21 mouse cellular contexts compared by ENCODE assay signal in genomic region chr5:136792541-136792940, GRCm38 (mm10).
DNase-seq lines count a peak whose midpoint lies in the region; ATAC-seq and TF ChIP-seq lines count a peak whose summit lies in the region.
"Had no signal": no experiment of that assay in that cellular context is flagged by ENCODE, and none has a peak within 500 bp of the region (broad histone marks: within the 10 kb centered on the region; RNA-seq: fewer than 3 reads in every experiment).

No protein-coding gene starts in this region.

- no peak for TF ChIP-seq POLR2A in limb, embryonic 14.5 days (IDR thresholded peaks at IDR 0.05; ENCODE audit: borderline replicate concordance, extremely low read depth, insufficient read depth, insufficient read length)

- H3K27ac ChIP-seq in hindbrain, embryonic 12.5 days, result 0 out of 2 replicates have a peak overlapping the region, but pooled peaks have one; percentile 42
- no peak overlapping the region for H3K27ac ChIP-seq in hindbrain, embryonic 13.5 days
- peak overlapping the region; percentile 75 for H3K27ac ChIP-seq in embryonic facial prominence, embryonic 12.5 days
- H3K27ac ChIP-seq in limb, embryonic 10.5 days, result peak overlapping the region; percentile 46; the same call in 1 of the 2 replicates
- H3K27ac ChIP-seq in limb, embryonic 14.5 days (replicated peaks; ENCODE audit: low read depth, low read length), result peak overlapping the region; percentile 78
- H3K27ac ChIP-seq: forebrain, embryonic 13.5 days; heart, adult 2 months; heart, embryonic 15.5 days; hindbrain, embryonic 15.5 days had no signal

- no peak overlapping the region for H3K9ac ChIP-seq in hindbrain, embryonic 12.5 days
- no peak overlapping the region for H3K9ac ChIP-seq in hindbrain, embryonic 13.5 days
- H3K9ac ChIP-seq in embryonic facial prominence, embryonic 12.5 days, result no peak overlapping the region
- H3K9ac ChIP-seq in limb, embryonic 14.5 days (ENCODE audit: low read depth, low read length, severe bottlenecking), result no peak overlapping the region
- H3K9ac ChIP-seq: forebrain, embryonic 13.5 days; heart, embryonic 15.5 days; hindbrain, embryonic 15.5 days had no signal

- no peak for DNase-seq in limb, embryonic 10.5 days (ENCODE audit: low spot score)
- peak; percentile 59 for DNase-seq in limb, embryonic 14.5 days (ENCODE audit: low spot score)
- DNase-seq in urinary bladder, postnatal 36 days (ENCODE audit: low spot score in 2 of 2), result no peak
- DNase-seq in cerebellum, adult 18-20 months, result no peak
- DNase-seq in right cerebral cortex, postnatal 10 days (ENCODE audit: low spot score in 2 of 2), result no peak
- DNase-seq: adrenal gland, postnatal 14 days; cerebellum, adult 2 months; cerebellum, postnatal 10 days; gastrocnemius, postnatal 10 days; heart, adult 2 months; heart, postnatal 14 days had no signal

- H3K27me3 ChIP-seq in hindbrain, embryonic 12.5 days, result no peaks in the 10 kb centered on the region
- no peaks in the 10 kb centered on the region for H3K27me3 ChIP-seq in hindbrain, embryonic 13.5 days
- H3K27me3 ChIP-seq in embryonic facial prominence, embryonic 12.5 days, result no peaks in the 10 kb centered on the region
- no peaks in the 10 kb centered on the region for H3K27me3 ChIP-seq in limb, embryonic 10.5 days (ENCODE audit: low read depth, poor library complexity, severe bottlenecking)
- H3K27me3 ChIP-seq in limb, embryonic 14.5 days (ENCODE audit: control insufficient read depth, insufficient read depth, low read length), result no peaks in the 10 kb centered on the region
- H3K27me3 ChIP-seq: forebrain, embryonic 13.5 days; heart, embryonic 15.5 days; hindbrain, embryonic 15.5 days had no signal

- H3K36me3 ChIP-seq in hindbrain, embryonic 12.5 days, result peaks cover 3% of the 10 kb centered on the region; the same call in 1 of the 2 replicates
- no peaks in the 10 kb centered on the region for H3K36me3 ChIP-seq in hindbrain, embryonic 13.5 days
- peaks cover 19% of the 10 kb centered on the region for H3K36me3 ChIP-seq in embryonic facial prominence, embryonic 12.5 days
- H3K36me3 ChIP-seq in limb, embryonic 10.5 days, result peaks cover 48% of the 10 kb centered on the region
- no peaks in the 10 kb centered on the region for H3K36me3 ChIP-seq in limb, embryonic 14.5 days (ENCODE audit: control insufficient read depth, insufficient read depth, low read length)
- H3K36me3 ChIP-seq: heart, embryonic 15.5 days; hindbrain, embryonic 15.5 days had no signal

- H3K4me2 ChIP-seq in hindbrain, embryonic 12.5 days (replicated peaks), result no peak overlapping the region
- no peak overlapping the region for H3K4me2 ChIP-seq in hindbrain, embryonic 13.5 days
- H3K4me2 ChIP-seq in embryonic facial prominence, embryonic 12.5 days (replicated peaks), result no peak overlapping the region
- 0 out of 2 replicates have a peak overlapping the region, but pooled peaks have one; percentile 6 for H3K4me2 ChIP-seq in limb, embryonic 14.5 days (replicated peaks; ENCODE audit: low read depth, low read length, severe bottlenecking)
- H3K4me2 ChIP-seq: forebrain, embryonic 13.5 days; heart, embryonic 11.5 days; heart, embryonic 15.5 days; hindbrain, embryonic 15.5 days had no signal

- peaks cover 19% of the 10 kb centered on the region for H3K4me1 ChIP-seq in hindbrain, embryonic 12.5 days
- peaks cover 5% of the 10 kb centered on the region; the same call in 1 of the 2 replicates for H3K4me1 ChIP-seq in hindbrain, embryonic 13.5 days (replicated peaks)
- peaks cover 33% of the 10 kb centered on the region for H3K4me1 ChIP-seq in embryonic facial prominence, embryonic 12.5 days
- H3K4me1 ChIP-seq in limb, embryonic 10.5 days, result peaks cover 34% of the 10 kb centered on the region
- H3K4me1 ChIP-seq in limb, embryonic 14.5 days (ENCODE audit: control insufficient read depth, insufficient read depth, low read length), result peaks cover 23% of the 10 kb centered on the region

- WGBS in hindbrain, embryonic 12.5 days, result 68% methylated on average over 10 of the region's 10 CpGs
- WGBS in hindbrain, embryonic 13.5 days, result 78% methylated on average over 10 of the region's 10 CpGs
- WGBS in embryonic facial prominence, embryonic 12.5 days, result 58% methylated on average over 10 of the region's 10 CpGs
- WGBS in limb, embryonic 10.5 days, result 86% methylated on average over 10 of the region's 10 CpGs
- 36% methylated on average over 10 of the region's 10 CpGs for WGBS in limb, embryonic 14.5 days

- ATAC-seq in hindbrain, embryonic 12.5 days (ENCODE audit: low FRiP score), result no peak
- no peak for ATAC-seq in hindbrain, embryonic 13.5 days (ENCODE audit: low FRiP score)
- ATAC-seq in embryonic facial prominence, embryonic 12.5 days (ENCODE audit: insufficient number of reproducible peaks, insufficient read depth, low FRiP score, low TSS enrichment), result no peak
- peak; percentile 50; the same call in 1 of the 2 replicates for ATAC-seq in limb, embryonic 14.5 days (ENCODE audit: low FRiP score, low read depth)
- ATAC-seq: activated CD4-positive, CD25-positive, alpha-beta regulatory T cell, adult 4 months; intestine, embryonic 16.5 days; Patski had no signal

- no peak overlapping the region for H3K4me3 ChIP-seq in hindbrain, embryonic 12.5 days
- no peak overlapping the region for H3K4me3 ChIP-seq in hindbrain, embryonic 13.5 days
- no peak overlapping the region for H3K4me3 ChIP-seq in embryonic facial prominence, embryonic 12.5 days
- no peak overlapping the region for H3K4me3 ChIP-seq in limb, embryonic 10.5 days
- H3K4me3 ChIP-seq in limb, embryonic 14.5 days (replicated peaks; ENCODE audit: low read length), result no peak overlapping the region
- H3K4me3 ChIP-seq: forebrain, embryonic 13.5 days; heart, adult 2 months; heart, embryonic 15.5 days; hindbrain, embryonic 15.5 days had no signal

- peaks cover 3% of the 10 kb centered on the region; the same call in 1 of the 2 replicates for H3K9me3 ChIP-seq in hindbrain, embryonic 12.5 days (replicated peaks)
- H3K9me3 ChIP-seq in hindbrain, embryonic 13.5 days, result no peaks in the 10 kb centered on the region
- peaks cover 3% of the 10 kb centered on the region; the same call in 1 of the 2 replicates for H3K9me3 ChIP-seq in embryonic facial prominence, embryonic 12.5 days
- H3K9me3 ChIP-seq in limb, embryonic 10.5 days (replicated peaks), result no peaks in the 10 kb centered on the region
- no peaks in the 10 kb centered on the region for H3K9me3 ChIP-seq in limb, embryonic 14.5 days (ENCODE audit: control insufficient read depth, low read length)
- H3K9me3 ChIP-seq: forebrain, embryonic 13.5 days; heart, embryonic 15.5 days; hindbrain, embryonic 15.5 days had no signal
